Mouse (Mus musculus) left cerebral cortex, adult 2 months (tissue): ENCODE measurements at regions not wholly inside any gene's neighbourhood (a gene's known extent, or its start where the extent isn't known, plus 50 kb on each side); places are given as distances from the start of the nearest gene placed in this dataset.
"Not testable (repeated sequence)": the region's sequence is repeated elsewhere in the genome, so short reads cannot be mapped to it uniquely, and the experiment has no call there.

Source experiments
- DNase-seq, 2 experiments: peaks; one replicate each; pipeline ENCODE4 v3.0.0; 2021 to 2022; ENCODE audit warnings: low spot score in 2 of 2, mixed read lengths in 1 of 2; ENCODE audit errors: extremely low spot score in 1 of 2
- H3K27ac ChIP-seq: fragments of 200-600 bp; 2 replicates; pipeline ENCODE4 v1.8.1; 2022
- H3K4me3 ChIP-seq: fragments of 200-600 bp; 2 replicates; pipeline ENCODE4 v1.8.1; 2022
- CTCF ChIP-seq: fragments of 200-600 bp; IDR thresholded peaks from 2 replicates; pipeline ENCODE4 v1.8.1; 2022; ENCODE audit warnings: antibody characterized with exemption, mild to moderate bottlenecking, moderate library complexity
- intact Hi-C: fragments of 180-260 bp; cut with DNase I; formaldehyde crosslinking; loops from one replicate; pipeline ENCODE4 v1.15.1; 2025

- Histone ChIP-seq H3K4me3 (no peak overlapping the region), H3K27ac (no peak overlapping the region)
- no peak for TF ChIP-seq CTCF
- intact Hi-C loops, result loop anchor here (10.0 kb wide), 1 partner anchor 203 kb away; no protein-coding TSS in a partner anchor
- DNase-seq, result no peak
These were observed 623.8 kb upstream of the Igfbp3 start for GRCm38 (mm10) chr11:7837486-7837885.

GRCm38 (mm10) chr11:7834151-7834550 is 620.4 kb upstream of the Igfbp3 start:
- intact Hi-C loops, result loop anchor here (10.0 kb wide), 1 partner anchor 199 kb away; no protein-coding TSS in a partner anchor
- H3K4me3 ChIP-seq, result no peak overlapping the region
- no peak for DNase-seq
- H3K27ac ChIP-seq, result no peak overlapping the region
- TF ChIP-seq CTCF, result no peak

- no peak for TF ChIP-seq CTCF
- no peak overlapping the region for H3K4me3 ChIP-seq
- intact Hi-C loops, result loop anchor here (10.0 kb wide), 1 partner anchor 198 kb away; no protein-coding TSS in a partner anchor
- no peak overlapping the region for H3K27ac ChIP-seq
- no peak for DNase-seq
These were observed 618.7 kb upstream of the Igfbp3 start for GRCm38 (mm10) chr11:7832376-7832775.

GRCm38 (mm10) chr11:7829770-7830169 is 616.0 kb upstream of the Igfbp3 start:
- intact Hi-C loops, result loop anchor here (10.0 kb wide), 1 partner anchor 195 kb away; no protein-coding TSS in a partner anchor
- H3K4me3 ChIP-seq, result no peak overlapping the region
- no peak overlapping the region for H3K27ac ChIP-seq
- no peak for DNase-seq
- TF ChIP-seq CTCF, result no peak

GRCm38 (mm10) chr11:7828001-7828400 is 614.3 kb upstream of the Igfbp3 start:
- no peak overlapping the region for H3K4me3 ChIP-seq
- no peak for DNase-seq
- intact Hi-C loops, result no loop called here
- no peak for TF ChIP-seq CTCF
- H3K27ac ChIP-seq, result no peak overlapping the region

- TF ChIP-seq CTCF, result no peak
- Histone ChIP-seq H3K4me3 (no peak overlapping the region), H3K27ac (no peak overlapping the region)
- DNase-seq, result no peak
- intact Hi-C loops, result no loop called here
These were observed 613.7 kb upstream of the Igfbp3 start for GRCm38 (mm10) chr11:7827402-7827801.

GRCm38 (mm10) chr11:7815750-7816149 is 602.0 kb upstream of the Igfbp3 start:
- intact Hi-C loops, result no loop called here
- no peak overlapping the region for H3K4me3 ChIP-seq
- DNase-seq, result no peak
- H3K27ac ChIP-seq, result no peak overlapping the region
- TF ChIP-seq CTCF, result no peak

- H3K27ac ChIP-seq, result no peak overlapping the region
- intact Hi-C loops, result no loop called here
- no peak for TF ChIP-seq CTCF
These were observed 600.8 kb upstream of the Igfbp3 start for GRCm38 (mm10) chr11:7814556-7814955.

GRCm38 (mm10) chr11:7812436-7812835 is 598.7 kb upstream of the Igfbp3 start:
- intact Hi-C loops, result no loop called here
- Histone ChIP-seq H3K4me3 (no peak overlapping the region), H3K27ac (no peak overlapping the region)
- TF ChIP-seq CTCF, result no peak
- no peak for DNase-seq

More at GRCm38 (mm10) chr11:7814556-7814955, 600.8 kb upstream of the Igfbp3 start:
- no peak for DNase-seq
- no peak overlapping the region for H3K4me3 ChIP-seq

GRCm38 (mm10) chr11:7809741-7810140 is 596.0 kb upstream of the Igfbp3 start:
- no peak overlapping the region for H3K4me3 ChIP-seq
- no peak for DNase-seq
- no peak overlapping the region for H3K27ac ChIP-seq
- intact Hi-C loops, result no loop called here
- no peak for TF ChIP-seq CTCF

- DNase-seq, result no peak
- TF ChIP-seq CTCF, result no peak
- intact Hi-C loops, result no loop called here
- Histone ChIP-seq H3K4me3 (no peak overlapping the region), H3K27ac (no peak overlapping the region)
These were observed 582.6 kb upstream of the Igfbp3 start for GRCm38 (mm10) chr11:7796373-7796772.

- intact Hi-C loops, result no loop called here
- DNase-seq, result no peak
- no peak for TF ChIP-seq CTCF
- Histone ChIP-seq H3K4me3 (no peak overlapping the region), H3K27ac (no peak overlapping the region)
These were observed 580.5 kb upstream of the Igfbp3 start for GRCm38 (mm10) chr11:7794206-7794605.

- intact Hi-C loops, result no loop called here
- TF ChIP-seq CTCF, result no peak
- DNase-seq, result no peak
- Histone ChIP-seq H3K27ac (no peak overlapping the region), H3K4me3 (no peak overlapping the region)
These were observed 566.9 kb upstream of the Igfbp3 start for GRCm38 (mm10) chr11:7780476-7781112.

GRCm38 (mm10) chr11:7775361-7775760 is 561.6 kb upstream of the Igfbp3 start:
- intact Hi-C loops, H3K27ac ChIP-seq, H3K4me3 ChIP-seq, DNase-seq: not testable (repeated sequence)
